Mouse (Mus musculus): ENCODE data around the gene Reg3g. TPM values are rescaled to one million over a fixed set of nuclear protein-coding genes. Genes with fewer than 3 reads are reported as not detected.

Gene Reg3g
- not detected in 2 replicates for polyA plus RNA-seq (2014; fragmentation: Nextera tagmentation; extraction: Ambion mirVana)

DNA sequence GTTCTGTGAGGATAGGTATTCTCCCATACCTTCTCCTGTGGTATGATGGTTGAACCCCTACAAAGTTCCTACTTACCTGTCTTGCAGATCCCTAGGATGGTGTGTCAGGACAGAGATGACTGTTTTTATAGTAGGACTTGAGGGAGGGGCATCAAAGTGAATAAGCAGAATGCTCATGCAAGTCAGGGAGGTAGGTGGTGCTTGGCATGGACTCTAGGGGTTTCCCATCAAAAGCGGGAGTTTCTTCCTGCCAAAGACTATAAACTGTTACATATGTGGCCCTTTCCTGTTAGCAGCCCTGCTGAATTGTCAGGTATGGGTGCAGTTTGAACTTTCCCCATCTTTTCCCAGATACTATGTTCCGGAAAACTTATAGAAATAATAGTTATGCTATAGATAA, at the start of gene Reg3g:
Reg3g (minus strand) TSS at position 101 of the 400 bp plus-strand sequence.
- no peak within 1 kb of the TSS for H3K4me2 ChIP-seq (ENCODE audit: low read depth, low read length)
- no peak within 1 kb of the TSS for H3K9ac ChIP-seq (replicated peaks; ENCODE audit: low read depth, low read length)
- no peaks in the 10 kb centered on the region for H3K36me3 ChIP-seq (ENCODE audit: control insufficient read depth, insufficient read depth, low read length)
- ATAC-seq (ENCODE audit: low read depth): no peak
- no peaks in the 10 kb centered on the region for H3K9me3 ChIP-seq (ENCODE audit: control insufficient read depth, low read length)
- no peaks in the 10 kb centered on the region for H3K27me3 ChIP-seq (ENCODE audit: control insufficient read depth, insufficient read depth, low read length)
- 96% methylated on average over 2 of the region's 2 CpGs for WGBS
- no peak within 1 kb of the TSS for H3K4me3 ChIP-seq (ENCODE audit: low read depth, low read length)
- no peaks in the 10 kb centered on the region for H3K4me1 ChIP-seq (ENCODE audit: control insufficient read depth, insufficient read depth, low read length)
- H3K27ac ChIP-seq (ENCODE audit: low read depth, low read length): no peak within 1 kb of the TSS

DNA sequence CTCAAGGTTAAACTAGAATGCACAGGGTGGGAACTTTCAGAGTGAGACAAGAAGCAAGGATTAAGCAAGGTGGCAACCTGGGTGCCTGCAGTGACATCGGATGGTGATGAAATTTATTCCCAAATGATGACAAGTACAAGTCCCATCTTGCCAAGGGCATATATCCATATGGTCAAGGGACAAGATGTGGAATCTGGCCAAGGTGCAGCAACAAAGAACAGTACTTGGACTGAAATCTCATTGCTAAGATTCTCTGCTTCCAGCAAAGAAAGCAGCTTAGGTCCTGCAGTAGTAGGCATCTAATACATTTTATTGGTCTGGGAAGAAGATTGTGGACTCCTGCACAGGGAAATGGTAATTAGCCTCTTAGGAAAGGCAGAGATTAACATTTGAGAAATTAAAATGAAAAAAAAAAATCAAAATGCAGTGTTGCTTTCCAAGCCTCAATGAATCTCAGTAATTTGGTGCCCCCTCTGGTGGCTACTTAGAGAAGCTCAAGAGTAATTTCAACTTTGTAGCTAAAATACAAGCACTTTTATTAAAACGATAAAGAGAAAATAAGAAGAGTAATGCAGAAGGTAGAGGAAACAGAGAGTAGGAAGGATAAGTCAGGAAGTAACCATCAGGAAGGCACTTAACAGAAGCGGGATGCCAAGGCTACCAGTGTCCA, 47.2 kb upstream of the Reg3g start:
- H3K9me3 ChIP-seq (ENCODE audit: control insufficient read depth, low read length): no peaks in the 10 kb centered on the region
- ATAC-seq (ENCODE audit: low read depth): no peak
- no peak overlapping the region for H3K4me3 ChIP-seq (ENCODE audit: low read depth, low read length)
- H3K9ac ChIP-seq (replicated peaks; ENCODE audit: low read depth, low read length): no peak overlapping the region
- 69% methylated on average over 3 of the region's 3 CpGs for whole genome bisulfite sequencing
- H3K4me2 ChIP-seq (ENCODE audit: low read depth, low read length): no peak overlapping the region
- no peaks in the 10 kb centered on the region for H3K27me3 ChIP-seq (ENCODE audit: control insufficient read depth, insufficient read depth, low read length)
- no peaks in the 10 kb centered on the region for H3K36me3 ChIP-seq (ENCODE audit: control insufficient read depth, insufficient read depth, low read length)
- no peaks in the 10 kb centered on the region for H3K4me1 ChIP-seq (ENCODE audit: control insufficient read depth, insufficient read depth, low read length)
- H3K27ac ChIP-seq (ENCODE audit: low read depth, low read length): no peak overlapping the region

DNA sequence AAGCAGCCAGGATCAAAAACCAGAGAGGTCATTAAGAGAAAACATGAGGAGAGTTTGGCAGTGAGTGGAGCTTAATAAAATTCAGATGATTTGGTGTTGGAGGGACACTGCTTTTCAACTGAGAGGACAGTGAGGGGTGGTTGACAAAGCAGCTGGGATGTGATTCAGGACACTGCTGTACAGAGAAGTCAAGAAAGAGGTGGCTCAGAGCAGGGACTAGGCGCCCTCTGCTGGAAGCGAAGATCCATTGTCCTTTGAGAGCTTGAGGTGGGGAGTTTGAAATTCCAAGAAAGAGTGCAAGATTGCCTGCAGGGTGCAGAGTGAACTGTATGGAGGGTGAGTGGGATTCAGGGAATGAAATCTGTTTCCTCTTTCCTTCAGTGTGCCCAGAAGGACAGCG, 44.2 kb upstream of the Reg3g start:
- 2% methylated on average over 3 of the region's 3 CpGs for WGBS
- no peaks in the 10 kb centered on the region for H3K36me3 ChIP-seq (ENCODE audit: control insufficient read depth, insufficient read depth, low read length)
- no peaks in the 10 kb centered on the region for H3K27me3 ChIP-seq (ENCODE audit: control insufficient read depth, insufficient read depth, low read length)
- no peak overlapping the region for H3K4me2 ChIP-seq (ENCODE audit: low read depth, low read length)
- H3K27ac ChIP-seq (ENCODE audit: low read depth, low read length): no peak overlapping the region
- peak; percentile 74; the same call in 1 of the 2 replicates for ATAC-seq (ENCODE audit: low read depth)
- H3K9me3 ChIP-seq (ENCODE audit: control insufficient read depth, low read length): no peaks in the 10 kb centered on the region
- no peak overlapping the region for H3K9ac ChIP-seq (replicated peaks; ENCODE audit: low read depth, low read length)
- H3K4me3 ChIP-seq (ENCODE audit: low read depth, low read length): no peak overlapping the region
- H3K4me1 ChIP-seq (ENCODE audit: control insufficient read depth, insufficient read depth, low read length): no peaks in the 10 kb centered on the region

DNA sequence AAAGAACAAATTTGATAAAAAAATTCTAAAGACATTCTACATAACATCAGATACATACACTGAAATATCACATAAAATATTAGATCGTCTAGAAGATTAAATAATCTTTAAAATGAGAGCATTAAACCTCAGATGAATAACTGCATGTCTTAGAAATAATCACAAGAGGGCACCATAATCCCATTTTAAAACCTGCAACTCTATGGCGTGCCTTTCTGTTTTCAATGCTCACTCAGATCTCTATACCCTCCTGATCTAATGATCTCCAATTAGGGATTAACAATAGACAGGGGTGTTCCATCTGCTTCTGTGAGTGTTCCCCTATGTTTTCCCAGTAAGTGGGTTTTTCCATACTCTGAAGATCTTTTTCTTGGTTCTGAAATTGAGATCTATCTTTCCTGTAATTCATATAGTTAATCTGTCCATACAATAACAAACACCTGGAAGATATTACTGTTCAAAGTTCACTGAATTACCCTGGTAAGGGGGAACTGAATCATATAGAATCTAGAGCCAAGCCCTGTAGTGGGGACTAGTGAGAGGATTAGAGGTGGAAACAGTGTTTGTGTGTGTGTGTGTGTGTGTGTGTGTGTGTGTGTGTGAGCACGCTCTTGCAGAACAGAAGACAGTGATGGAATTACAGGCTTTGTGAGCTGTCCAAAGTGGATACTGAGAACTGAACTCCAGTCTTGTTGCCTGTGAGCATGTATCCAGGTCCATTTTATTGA, 41.7 kb upstream of the Reg3g start:
- Histone ChIP-seq H3K9me3 (ENCODE audit: control insufficient read depth, low read length) (no peaks in the 10 kb centered on the region), H3K27me3 (ENCODE audit: control insufficient read depth, insufficient read depth, low read length) (no peaks in the 10 kb centered on the region), H3K4me1 (ENCODE audit: control insufficient read depth, insufficient read depth, low read length) (no peaks in the 10 kb centered on the region), H3K9ac (replicated peaks; ENCODE audit: low read depth, low read length) (no peak overlapping the region), H3K27ac (ENCODE audit: low read depth, low read length) (no peak overlapping the region), H3K4me2 (ENCODE audit: low read depth, low read length) (no peak overlapping the region), H3K4me3 (ENCODE audit: low read depth, low read length) (no peak overlapping the region), H3K36me3 (ENCODE audit: control insufficient read depth, insufficient read depth, low read length) (no peaks in the 10 kb centered on the region)
- 63% methylated on average over 3 of the region's 3 CpGs for WGBS
- ATAC-seq (ENCODE audit: low read depth): no peak

DNA sequence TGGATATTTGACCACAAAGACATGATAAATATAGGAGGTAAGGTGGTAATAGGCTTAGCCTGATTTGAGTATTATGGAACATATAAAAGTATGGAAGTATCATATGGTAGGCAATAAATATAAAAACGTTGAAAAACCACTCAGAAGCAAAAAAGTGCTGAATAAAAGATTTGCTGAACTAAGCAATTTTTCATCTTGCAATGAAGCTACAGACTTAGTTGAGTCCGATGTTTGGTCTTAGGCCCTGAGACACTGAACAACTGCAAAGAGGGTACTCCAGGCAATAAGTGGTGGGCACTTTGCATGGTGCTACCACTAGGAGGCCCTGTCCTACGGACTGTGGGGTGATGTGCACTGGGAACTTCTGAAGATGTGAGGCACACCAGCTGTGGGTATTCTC, 37.1 kb upstream of the Reg3g start:
- H3K36me3 ChIP-seq (ENCODE audit: control insufficient read depth, insufficient read depth, low read length): no peaks in the 10 kb centered on the region
- H3K9me3 ChIP-seq (ENCODE audit: control insufficient read depth, low read length): no peaks in the 10 kb centered on the region
- no peak overlapping the region for H3K4me3 ChIP-seq (ENCODE audit: low read depth, low read length)
- 66% methylated on average over 3 of the region's 3 CpGs for WGBS
- H3K9ac ChIP-seq (replicated peaks; ENCODE audit: low read depth, low read length): no peak overlapping the region
- H3K4me1 ChIP-seq (ENCODE audit: control insufficient read depth, insufficient read depth, low read length): no peaks in the 10 kb centered on the region
- no peak for ATAC-seq (ENCODE audit: low read depth)
- H3K27me3 ChIP-seq (ENCODE audit: control insufficient read depth, insufficient read depth, low read length): no peaks in the 10 kb centered on the region
- no peak overlapping the region for H3K4me2 ChIP-seq (ENCODE audit: low read depth, low read length)
- H3K27ac ChIP-seq (ENCODE audit: low read depth, low read length): no peak overlapping the region

DNA sequence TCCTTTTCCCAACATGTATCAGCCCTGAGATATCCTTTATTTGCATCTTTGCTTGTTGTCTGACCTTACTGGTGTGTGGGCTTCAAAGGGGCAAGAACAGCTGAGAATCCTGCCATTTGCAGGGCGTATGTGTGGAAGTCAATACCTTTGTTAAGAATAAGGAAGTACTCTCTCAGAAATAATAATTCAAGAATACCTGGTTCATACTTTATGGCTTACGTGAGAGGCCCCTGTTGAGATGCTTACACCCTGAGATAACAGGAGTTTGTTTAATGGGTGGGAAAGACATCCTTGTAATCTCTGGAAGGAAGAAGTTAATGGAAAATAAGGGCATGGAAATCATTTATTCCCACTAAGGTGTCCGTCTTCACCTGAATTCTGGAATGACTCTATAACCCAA, 26.0 kb upstream of the Reg3g start:
- Histone ChIP-seq H3K4me3 (ENCODE audit: low read depth, low read length) (no peak overlapping the region), H3K4me1 (ENCODE audit: control insufficient read depth, insufficient read depth, low read length) (no peaks in the 10 kb centered on the region), H3K36me3 (ENCODE audit: control insufficient read depth, insufficient read depth, low read length) (no peaks in the 10 kb centered on the region), H3K4me2 (ENCODE audit: low read depth, low read length) (no peak overlapping the region), H3K27me3 (ENCODE audit: control insufficient read depth, insufficient read depth, low read length) (no peaks in the 10 kb centered on the region), H3K9me3 (ENCODE audit: control insufficient read depth, low read length) (no peaks in the 10 kb centered on the region), H3K9ac (replicated peaks; ENCODE audit: low read depth, low read length) (no peak overlapping the region), H3K27ac (ENCODE audit: low read depth, low read length) (no peak overlapping the region)
- ATAC-seq (ENCODE audit: low read depth): no peak
- WGBS: 85% methylated on average over 3 of the region's 3 CpGs

DNA sequence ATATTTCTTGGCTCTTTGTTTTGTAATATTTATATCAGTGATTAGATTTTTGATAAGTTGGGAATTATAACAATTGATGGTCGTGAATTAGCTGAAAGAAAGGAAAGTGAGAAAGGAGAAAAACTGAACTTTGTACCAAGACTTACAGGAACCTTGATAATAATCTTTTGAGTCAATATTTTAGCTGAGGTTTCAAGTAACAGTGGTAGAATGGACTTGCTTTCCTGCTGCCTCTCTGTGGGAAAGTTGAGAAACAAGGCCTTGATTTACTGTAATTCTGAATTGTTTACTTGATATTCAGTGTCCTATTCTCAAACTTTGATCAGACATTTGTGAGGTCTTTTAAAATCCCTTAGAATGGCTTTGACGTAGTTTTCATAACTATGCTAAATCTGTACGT, 615 bp upstream of the Reg3g start:
- WGBS: 82% methylated on average over 3 of the region's 3 CpGs
- Histone ChIP-seq H3K4me1 (ENCODE audit: control insufficient read depth, insufficient read depth, low read length) (no peaks in the 10 kb centered on the region), H3K27me3 (ENCODE audit: control insufficient read depth, insufficient read depth, low read length) (no peaks in the 10 kb centered on the region), H3K4me3 (ENCODE audit: low read depth, low read length) (no peak overlapping the region), H3K4me2 (ENCODE audit: low read depth, low read length) (no peak overlapping the region), H3K9ac (replicated peaks; ENCODE audit: low read depth, low read length) (no peak overlapping the region), H3K27ac (ENCODE audit: low read depth, low read length) (no peak overlapping the region), H3K9me3 (ENCODE audit: control insufficient read depth, low read length) (no peaks in the 10 kb centered on the region), H3K36me3 (ENCODE audit: control insufficient read depth, insufficient read depth, low read length) (no peaks in the 10 kb centered on the region)
- ATAC-seq (ENCODE audit: low read depth): no peak

DNA sequence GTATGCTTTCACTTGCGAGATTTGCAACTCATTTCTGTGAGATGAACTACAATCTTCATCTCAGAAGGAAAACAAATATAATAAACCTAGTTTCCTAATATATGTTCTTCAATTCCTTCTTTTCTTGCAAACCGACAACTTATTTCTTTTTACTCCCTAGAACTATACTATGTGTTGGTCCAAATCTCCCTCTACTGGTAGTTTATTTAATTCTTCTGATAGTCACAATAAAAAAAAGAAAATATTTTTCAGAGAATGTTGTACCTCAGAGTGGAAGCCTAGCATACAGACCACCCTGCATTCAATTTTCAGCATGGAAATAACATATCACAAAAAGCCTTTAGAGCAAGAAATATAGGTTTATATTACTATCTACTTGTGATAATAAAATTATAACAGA, 5.4 kb downstream of the Reg3g start:
- H3K4me3 ChIP-seq (ENCODE audit: low read depth, low read length): no peak overlapping the region
- H3K4me2 ChIP-seq (ENCODE audit: low read depth, low read length): no peak overlapping the region
- no peaks in the 10 kb centered on the region for H3K27me3 ChIP-seq (ENCODE audit: control insufficient read depth, insufficient read depth, low read length)
- no peak for ATAC-seq (ENCODE audit: low read depth)
- 83% methylated on average over 2 of the region's 2 CpGs for WGBS
- H3K9ac ChIP-seq (replicated peaks; ENCODE audit: low read depth, low read length): no peak overlapping the region
- no peak overlapping the region for H3K27ac ChIP-seq (ENCODE audit: low read depth, low read length)
- H3K9me3 ChIP-seq (ENCODE audit: control insufficient read depth, low read length): no peaks in the 10 kb centered on the region
- no peaks in the 10 kb centered on the region for H3K4me1 ChIP-seq (ENCODE audit: control insufficient read depth, insufficient read depth, low read length)
- H3K36me3 ChIP-seq (ENCODE audit: control insufficient read depth, insufficient read depth, low read length): no peaks in the 10 kb centered on the region

DNA sequence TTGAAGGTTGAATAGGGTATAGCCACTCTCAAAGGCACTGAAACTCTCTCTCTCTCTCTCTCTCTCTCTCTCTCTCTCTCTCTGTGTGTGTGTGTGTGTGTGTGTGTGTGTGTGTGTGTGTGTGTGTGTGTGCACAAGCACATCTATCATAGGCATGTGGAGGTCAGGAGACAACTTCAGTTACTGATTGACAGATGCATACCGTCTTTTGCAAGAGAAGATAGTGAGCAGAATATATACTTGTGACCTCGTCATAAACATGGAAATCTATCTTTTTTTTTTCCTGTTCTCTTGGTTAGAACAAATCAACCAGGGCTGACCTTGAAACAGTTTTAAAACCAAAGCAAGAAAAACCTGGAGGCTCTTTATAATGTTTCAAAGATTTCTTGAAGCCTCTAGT, 6.3 kb downstream of the Reg3g start:
- WGBS: 79% methylated on average over 2 of the region's 2 CpGs
- Histone ChIP-seq H3K27ac (ENCODE audit: low read depth, low read length) (no peak overlapping the region), H3K9me3 (ENCODE audit: control insufficient read depth, low read length) (no peaks in the 10 kb centered on the region), H3K4me2 (ENCODE audit: low read depth, low read length) (no peak overlapping the region), H3K4me3 (ENCODE audit: low read depth, low read length) (no peak overlapping the region), H3K36me3 (ENCODE audit: control insufficient read depth, insufficient read depth, low read length) (no peaks in the 10 kb centered on the region), H3K4me1 (ENCODE audit: control insufficient read depth, insufficient read depth, low read length) (no peaks in the 10 kb centered on the region), H3K9ac (replicated peaks; ENCODE audit: low read depth, low read length) (no peak overlapping the region), H3K27me3 (ENCODE audit: control insufficient read depth, insufficient read depth, low read length) (no peaks in the 10 kb centered on the region)
- no peak for ATAC-seq (ENCODE audit: low read depth)

Measured in neural tube, embryonic 14.5 days (tissue).